ENCODE assay signal across 13 mouse cellular contexts in the genomic region with DNA sequence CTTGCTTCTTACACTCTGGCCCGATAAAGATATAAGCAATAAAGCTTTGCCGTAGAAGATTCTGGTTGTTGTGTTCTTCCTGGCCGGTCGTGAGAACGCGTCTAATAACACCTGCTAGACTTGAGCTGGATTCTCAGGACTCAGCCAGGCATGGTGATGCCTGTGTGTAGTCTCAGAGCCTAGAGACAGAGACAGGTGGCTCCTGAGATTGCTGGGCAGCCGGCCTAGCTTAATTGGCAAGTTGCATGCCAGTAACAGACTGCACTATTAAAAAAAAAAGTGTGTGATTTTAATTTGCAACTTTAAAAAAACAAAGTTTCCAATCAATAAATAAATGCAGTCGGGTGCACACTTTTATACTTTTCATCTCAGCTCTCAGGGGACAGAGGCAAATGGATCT. TPM values are rescaled to one million over a fixed set of nuclear protein-coding genes. Genes with fewer than 3 reads are reported as not detected.
DNase-seq lines count a peak whose midpoint lies in the region; ATAC-seq and TF ChIP-seq lines count a peak whose summit lies in the region.
"Had no signal": no experiment of that assay in that cellular context is flagged by ENCODE, and none has a peak within 500 bp of the region (broad histone marks: within the 10 kb centered on the region; RNA-seq: fewer than 3 reads in every experiment).

No protein-coding gene starts in this region.

- H3K9me3 ChIP-seq in midbrain, postnatal 0 days (ENCODE audit: low read length), result peaks cover 10% of the 10 kb centered on the region
- peaks cover 5% of the 10 kb centered on the region; the same call in 1 of the 2 replicates for H3K9me3 ChIP-seq in midbrain, embryonic 14.5 days (ENCODE audit: control insufficient read depth, low read length)
- no peaks in the 10 kb centered on the region for H3K9me3 ChIP-seq in intestine, embryonic 15.5 days

- no peak overlapping the region for H3K27ac ChIP-seq in midbrain, postnatal 0 days (ENCODE audit: low read depth, low read length)
- no peak overlapping the region for H3K27ac ChIP-seq in midbrain, embryonic 14.5 days (replicated peaks; ENCODE audit: low read depth, low read length)
- no peak overlapping the region for H3K27ac ChIP-seq in intestine, embryonic 15.5 days
- H3K27ac ChIP-seq: limb, embryonic 12.5 days had no signal

- 97% methylated on average over 7 of the region's 8 CpGs for WGBS in midbrain, postnatal 0 days
- 91% methylated on average over 7 of the region's 8 CpGs for WGBS in midbrain, embryonic 14.5 days
- 74% methylated on average over 8 of the region's 8 CpGs for WGBS in intestine, embryonic 15.5 days

- peak; percentile 10 for DNase-seq in midbrain, postnatal 0 days (ENCODE audit: low spot score)
- DNase-seq in midbrain, embryonic 14.5 days, result no peak
- peak; percentile 81 for DNase-seq in cerebellum, adult 9-11 months
- peak; percentile 41 for DNase-seq in layer of hippocampus, adult 9-10 months (ENCODE audit: low spot score)
- no peak for DNase-seq in heart, postnatal 4 days
- DNase-seq: heart, postnatal 10 days; kidney, postnatal 14 days; liver, postnatal 0 days; spleen, adult 18-20 months had no signal

- no peak overlapping the region for H3K4me2 ChIP-seq in midbrain, postnatal 0 days (ENCODE audit: low read depth, low read length, poor library complexity, severe bottlenecking)
- no peak overlapping the region for H3K4me2 ChIP-seq in midbrain, embryonic 14.5 days (ENCODE audit: low read length)
- H3K4me2 ChIP-seq in intestine, embryonic 15.5 days (replicated peaks), result no peak overlapping the region
- H3K4me2 ChIP-seq: limb, embryonic 12.5 days had no signal

- H3K27me3 ChIP-seq in midbrain, postnatal 0 days (ENCODE audit: insufficient read depth, low read length), result no peaks in the 10 kb centered on the region
- H3K27me3 ChIP-seq in midbrain, embryonic 14.5 days (ENCODE audit: control insufficient read depth, insufficient read depth, low read length), result no peaks in the 10 kb centered on the region
- no peaks in the 10 kb centered on the region for H3K27me3 ChIP-seq in intestine, embryonic 15.5 days (replicated peaks)
- H3K27me3 ChIP-seq: limb, embryonic 12.5 days; megakaryocyte, embryonic 14.5 days had no signal

- no peak for TF ChIP-seq CTCF in midbrain, postnatal 0 days (IDR thresholded peaks at IDR 0.05)

- H3K36me3 ChIP-seq in midbrain, postnatal 0 days (ENCODE audit: insufficient read depth, low read length), result no peaks in the 10 kb centered on the region
- H3K36me3 ChIP-seq in midbrain, embryonic 14.5 days (ENCODE audit: control insufficient read depth, insufficient read depth, low read length), result no peaks in the 10 kb centered on the region
- no peaks in the 10 kb centered on the region for H3K36me3 ChIP-seq in intestine, embryonic 15.5 days

- no peak for ATAC-seq in midbrain, postnatal 0 days (ENCODE audit: low FRiP score)
- ATAC-seq in midbrain, embryonic 14.5 days (ENCODE audit: low FRiP score, low TSS enrichment), result no peak
- no peak for ATAC-seq in granulocyte monocyte progenitor cell, adult 5-6 weeks (replicated peaks; ENCODE audit: poor library complexity, severe bottlenecking)
- ATAC-seq in intestine, embryonic 15.5 days, result no peak
- ATAC-seq: liver, postnatal 0 days had no signal

- no peak overlapping the region for H3K4me3 ChIP-seq in midbrain, postnatal 0 days (ENCODE audit: low read depth, low read length)
- no peak overlapping the region for H3K4me3 ChIP-seq in midbrain, embryonic 14.5 days (replicated peaks; ENCODE audit: low read depth, low read length)
- H3K4me3 ChIP-seq in intestine, embryonic 15.5 days (replicated peaks), result no peak overlapping the region
- H3K4me3 ChIP-seq: limb, embryonic 12.5 days; megakaryocyte, embryonic 14.5 days had no signal

- no peak overlapping the region for H3K9ac ChIP-seq in midbrain, postnatal 0 days (replicated peaks; ENCODE audit: low read length, poor library complexity, severe bottlenecking)
- H3K9ac ChIP-seq in midbrain, embryonic 14.5 days (replicated peaks; ENCODE audit: low read length), result no peak overlapping the region
- no peak overlapping the region for H3K9ac ChIP-seq in intestine, embryonic 15.5 days
- H3K9ac ChIP-seq: limb, embryonic 12.5 days; liver, postnatal 0 days had no signal

- no peaks in the 10 kb centered on the region for H3K4me1 ChIP-seq in midbrain, postnatal 0 days (ENCODE audit: insufficient read depth, low read length)
- H3K4me1 ChIP-seq in midbrain, embryonic 14.5 days (ENCODE audit: control insufficient read depth, insufficient read depth, low read length), result no peaks in the 10 kb centered on the region
- 0 out of 2 replicates have a peak, but pooled peaks cover 3% of the 10 kb centered on the region for H3K4me1 ChIP-seq in intestine, embryonic 15.5 days (replicated peaks)
- H3K4me1 ChIP-seq: limb, embryonic 12.5 days had no signal

RNA-seq across cellular contexts. Expression of a gene that starts 8.5 kb away (rescaled TPM):
- 4.3 and 6.9 TPM in 2 replicates for total RNA-seq in midbrain, postnatal 0 days (2014; rRNA removed)
- 5.9 and 7.7 TPM in 2 replicates for polyA plus RNA-seq in midbrain, postnatal 0 days (2015; fragmentation: Nextera tagmentation; extraction: Ambion mirVana)
- polyA plus RNA-seq in midbrain, embryonic 14.5 days (2014; fragmentation: Nextera tagmentation; extraction: Ambion mirVana), result 2.8 and 5.0 TPM in 2 replicates
- total RNA-seq in granulocyte monocyte progenitor cell, adult 5-6 weeks (2014; fragmentation: Nextera tagmentation), result 26.0 and 66.7 TPM in 2 replicates
- total RNA-seq in granulocyte monocyte progenitor cell, adult 5-6 weeks (2017), result 104 TPM in 2 replicates
- 100 to 1,000 TPM; 134 to 144 TPM for total RNA-seq in heart, postnatal 4 days (2021)
- polyA plus RNA-seq in intestine, embryonic 15.5 days (2015; fragmentation: Nextera tagmentation; extraction: Ambion mirVana), result 3.5 and 5.7 TPM in 2 replicates
- polyA plus RNA-seq: limb, embryonic 12.5 days had no signal

RNA-seq across cellular contexts. Expression of a gene that starts 16.5 kb away (rescaled TPM):
- not detected in 2 replicates for total RNA-seq in midbrain, postnatal 0 days (2014; rRNA removed)
- not detected in 2 replicates for polyA plus RNA-seq in midbrain, postnatal 0 days (2015; fragmentation: Nextera tagmentation; extraction: Ambion mirVana)
- polyA plus RNA-seq in midbrain, embryonic 14.5 days (2014; fragmentation: Nextera tagmentation; extraction: Ambion mirVana), result not detected in 2 replicates
- not detected in 2 replicates for total RNA-seq in granulocyte monocyte progenitor cell, adult 5-6 weeks (2014; fragmentation: Nextera tagmentation)
- total RNA-seq in granulocyte monocyte progenitor cell, adult 5-6 weeks (2017), result not detected in 2 replicates
- under 1 TPM; 0.25 to 0.41 TPM for total RNA-seq in heart, postnatal 4 days (2021)
- 38.8 and 43.5 TPM in 2 replicates for polyA plus RNA-seq in intestine, embryonic 15.5 days (2015; fragmentation: Nextera tagmentation; extraction: Ambion mirVana)
- total RNA-seq: heart, postnatal 10 days had no signal
- polyA plus RNA-seq: limb, embryonic 12.5 days had no signal

RNA-seq across cellular contexts. Expression of a gene that starts 54.6 kb away (rescaled TPM):
- total RNA-seq in midbrain, postnatal 0 days (2014; rRNA removed), result 0.11 TPM in 1 of 2 replicates, not detected in the other
- polyA plus RNA-seq in midbrain, postnatal 0 days (2015; fragmentation: Nextera tagmentation; extraction: Ambion mirVana), result 0.05 TPM in 1 of 2 replicates, not detected in the other
- 0.39 TPM in 1 of 2 replicates, not detected in the other for polyA plus RNA-seq in midbrain, embryonic 14.5 days (2014; fragmentation: Nextera tagmentation; extraction: Ambion mirVana)
- total RNA-seq in granulocyte monocyte progenitor cell, adult 5-6 weeks (2014; fragmentation: Nextera tagmentation), result 1.8 TPM in 1 of 2 replicates, not detected in the other
- not detected in 2 replicates for total RNA-seq in granulocyte monocyte progenitor cell, adult 5-6 weeks (2017)
- under 1 TPM; 0.79 to 0.99 TPM for total RNA-seq in heart, postnatal 4 days (2021)
- polyA plus RNA-seq in intestine, embryonic 15.5 days (2015; fragmentation: Nextera tagmentation; extraction: Ambion mirVana), result 1.6 and 1.9 TPM in 2 replicates

Comparison
In these comparisons a context has a peak if more than half of its experiments do, and no peak if none do; other contexts are left out.
1. DNase-seq: peak in midbrain, postnatal 0 days (single experiment), cerebellum, adult 9-11 months (single experiment) and layer of hippocampus, adult 9-10 months (single experiment); none in midbrain, embryonic 14.5 days (single experiment) and heart, postnatal 4 days (single experiment).